Mouse (Mus musculus) G1E-ER4 (cell line): ENCODE data around the gene Tex21. TPM values are rescaled to one million over a fixed set of nuclear protein-coding genes. Genes with fewer than 3 reads are reported as not detected.

Experiments
- GATA1 ChIP-seq: IDR thresholded peaks from one replicate; pipeline ENCODE4 v1.8.0; 2012; ENCODE audit warnings: low read length, inconsistent platforms
- polyA plus RNA-seq: library from polyadenylated mRNA; stranded (reverse); fragments of >175 nt; gene quantifications from 2 replicates; pipeline ENCODE4 v1.2.3, GENCODE M21; 2012

The Tex21 gene
- polyA plus RNA-seq, 1 experiment: 0.06 TPM

- TF ChIP-seq GATA1: no peak
Measured at GRCm38 (mm10) chr12:76181471-76181870, 65.1 kb downstream of the Tex21 start.

DNA sequence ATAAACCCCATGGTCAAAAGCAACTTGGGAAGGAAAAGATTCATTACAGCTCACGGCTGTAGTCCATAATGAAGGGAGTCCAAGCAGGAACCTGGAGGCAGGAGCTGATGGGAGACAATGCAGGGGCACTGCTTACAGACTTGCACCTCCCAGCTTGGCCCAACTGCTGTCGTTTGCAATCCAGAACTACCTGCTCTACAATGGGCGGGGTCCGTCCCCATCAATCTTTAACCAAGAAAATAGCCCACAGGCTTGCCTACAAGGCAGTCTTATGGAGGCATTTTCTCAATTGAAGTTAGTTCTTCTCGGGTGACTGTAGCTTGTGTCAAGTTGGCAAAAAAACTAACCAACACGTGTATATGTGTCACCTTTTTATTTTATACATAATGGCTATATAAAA lies 66.1 kb downstream of the Tex21 start:
- TF ChIP-seq GATA1: no peak

DNA sequence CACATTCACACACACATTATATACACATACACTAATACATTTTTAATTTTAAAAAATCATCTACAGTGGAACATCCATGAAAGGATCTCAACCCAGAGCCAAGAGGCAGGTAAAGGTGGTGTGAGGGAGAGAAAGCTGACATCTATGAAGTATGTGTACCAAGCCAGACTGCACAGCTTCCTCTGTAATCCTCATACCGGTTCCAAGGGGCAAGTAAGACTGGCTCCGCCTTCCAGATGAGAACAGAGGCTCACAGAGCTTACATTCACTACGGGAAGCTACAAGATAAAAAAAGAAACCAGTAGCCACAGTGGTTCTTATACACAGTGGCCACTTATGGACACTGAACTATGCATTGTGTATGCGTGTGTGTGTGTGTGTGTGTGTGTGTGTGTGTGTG lies 67.0 kb downstream of the Tex21 start:
- TF ChIP-seq GATA1: no peak

DNA sequence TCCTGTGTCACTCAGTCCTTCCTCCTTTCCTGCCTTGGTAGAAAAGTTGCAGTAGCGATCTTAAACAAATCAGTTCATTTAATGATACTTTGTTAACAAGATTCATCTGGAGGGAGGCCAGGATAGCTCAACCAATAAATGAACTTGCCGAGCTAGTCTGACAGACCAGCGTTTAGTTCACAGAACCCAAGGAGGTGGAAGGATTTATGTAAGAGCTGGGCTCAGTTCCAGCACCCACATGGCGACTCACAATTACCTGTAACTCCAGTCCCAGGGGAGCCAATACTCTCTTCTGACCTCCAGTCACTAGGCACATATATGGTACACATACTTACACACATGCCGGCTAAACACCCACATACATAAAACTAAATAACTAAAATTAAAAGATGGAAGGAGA lies 67.5 kb downstream of the Tex21 start:
- TF ChIP-seq GATA1: no peak

DNA sequence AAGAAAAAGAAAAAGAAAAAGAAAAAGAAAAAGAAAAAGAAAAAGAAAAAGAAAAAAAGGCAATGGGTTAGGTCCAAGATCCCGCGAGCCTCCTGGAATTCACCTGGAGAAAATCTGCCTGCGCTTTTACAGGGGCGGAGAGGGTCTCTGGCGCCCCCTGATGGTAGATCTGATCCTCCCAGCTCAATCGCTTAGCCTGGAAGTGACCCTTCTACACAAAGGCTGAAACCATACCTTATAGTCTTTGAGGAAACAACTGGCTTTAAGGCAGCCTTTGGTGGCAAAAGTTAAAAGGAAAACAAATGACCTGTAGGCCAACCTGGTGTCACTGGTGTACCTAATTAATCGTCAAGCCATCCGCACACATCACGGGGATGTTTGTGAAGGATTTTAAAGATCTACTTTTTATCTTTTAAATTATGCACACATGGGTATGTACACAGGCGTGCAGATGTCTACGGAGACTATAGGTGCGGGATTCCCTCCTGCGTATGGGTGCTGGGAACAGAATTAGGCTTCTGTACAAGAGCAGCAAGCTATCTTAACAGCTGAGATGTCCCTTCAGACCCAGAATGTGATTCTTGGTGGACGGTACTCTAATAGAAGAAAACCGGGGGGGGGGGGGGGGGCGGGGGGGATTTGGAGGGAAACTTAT lies 68.6 kb downstream of the Tex21 start:
- TF ChIP-seq GATA1: no peak

DNA sequence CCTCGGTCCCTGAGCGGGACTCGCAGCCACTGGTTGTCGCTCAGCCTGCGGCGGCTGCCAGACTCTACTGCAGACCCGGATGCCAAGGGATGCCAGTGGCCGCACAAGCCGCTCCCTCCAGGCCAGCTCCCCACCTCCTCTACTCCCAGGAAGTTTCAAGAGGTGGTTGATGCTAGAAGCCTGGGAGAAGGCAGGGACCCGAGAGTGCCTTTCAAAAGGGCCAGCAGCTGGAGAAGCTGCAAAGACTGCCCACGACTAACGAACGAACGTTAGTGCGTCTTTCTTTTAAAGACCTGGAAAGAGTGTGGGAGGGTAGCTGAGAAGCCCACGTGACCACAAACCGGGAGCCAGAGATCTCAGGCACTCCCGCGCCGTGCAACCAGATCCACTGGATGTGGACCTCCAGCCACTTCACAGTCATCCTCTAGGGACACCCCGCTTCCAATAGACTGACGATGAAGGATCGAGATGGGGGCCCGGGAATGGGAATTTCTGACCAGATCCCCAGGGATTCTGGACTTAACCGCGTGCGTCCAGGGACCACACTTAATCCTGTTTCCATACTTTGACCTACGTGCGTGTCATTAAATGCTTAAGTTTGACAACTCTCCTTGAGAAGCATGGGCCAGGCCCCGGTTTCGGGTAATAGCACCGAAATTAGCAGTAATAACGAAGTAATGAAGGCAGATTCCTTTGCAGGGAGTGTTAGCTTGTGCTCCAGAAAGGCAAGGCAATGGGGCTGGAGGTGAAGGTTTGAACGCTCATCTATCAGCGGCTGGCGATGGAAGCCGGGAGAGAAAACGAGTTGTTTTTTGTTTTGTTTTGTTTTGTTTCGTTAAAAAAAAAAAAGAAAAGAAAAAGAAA lies 69.3 kb downstream of the Tex21 start, which contains the start of gene Esr2:
Gene Esr2, minus strand, starts transcription at position 260 of the 864 bp plus-strand sequence.
- no peak for TF ChIP-seq GATA1

GRCm38 (mm10) chr12:76165641-76166040 lies 80.9 kb downstream of the Tex21 start:
- TF ChIP-seq GATA1: no peak

Other genes starting within 250 kb of the Tex21 start
- gene Esr2, start 69.5 kb downstream of the Tex21 start, polyA plus RNA-seq: not detected in 2 replicates
- gene Mthfd1, start 8.6 kb upstream of the Tex21 start, polyA plus RNA-seq: 194 and 283 TPM in 2 replicates
- 0.12 and 0.24 TPM in 2 replicates for gene Akap5, start 78.1 kb upstream of the Tex21 start, polyA plus RNA-seq
- 8.3 and 12.6 TPM in 2 replicates for gene Zbtb25, start 122.9 kb upstream of the Tex21 start, polyA plus RNA-seq
- 5.5 and 6.3 TPM in 2 replicates for gene Zbtb1, start 123.5 kb upstream of the Tex21 start, polyA plus RNA-seq
- 8.0 and 11.6 TPM in 2 replicates for gene Hspa2, start 157.4 kb upstream of the Tex21 start, polyA plus RNA-seq
- not detected in 2 replicates for gene Ppp1r36, start 170.8 kb upstream of the Tex21 start, polyA plus RNA-seq